Mouse (Mus musculus) lung, postnatal 10 days (tissue): Measurements from ENCODE around the gene Unc13a.

Experiments used
- DNase-seq: peaks from one replicate; pipeline ENCODE4 v3.0.0; 2021

Gene Unc13a

DNA sequence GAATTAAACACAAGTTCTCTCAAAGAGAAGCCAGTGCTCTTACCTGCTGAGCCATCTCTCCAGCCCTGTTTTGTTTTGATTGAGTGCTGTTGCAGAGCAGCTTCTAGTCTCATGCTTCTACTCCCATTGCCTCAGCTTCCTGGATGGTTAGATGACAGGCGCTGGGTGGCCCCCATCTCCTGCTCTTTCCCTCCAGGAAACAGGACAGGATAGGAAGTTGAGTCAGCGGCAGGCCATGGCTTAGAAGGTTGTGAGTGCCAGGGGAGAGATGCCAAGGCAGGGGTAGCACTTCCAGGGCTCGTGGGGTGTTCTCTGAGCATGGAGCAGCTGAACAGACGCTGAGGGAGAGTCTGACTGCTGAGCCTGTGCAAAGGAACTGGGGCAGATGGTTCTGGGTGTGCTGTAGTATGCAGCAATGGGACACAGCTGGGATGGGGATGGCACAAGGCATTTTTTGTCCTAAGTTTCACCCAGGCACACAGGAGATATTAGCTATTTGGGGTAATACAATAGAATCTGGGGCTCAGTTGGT, 93.6 kb downstream of the Unc13a start:
- DNase-seq, result no peak

DNA sequence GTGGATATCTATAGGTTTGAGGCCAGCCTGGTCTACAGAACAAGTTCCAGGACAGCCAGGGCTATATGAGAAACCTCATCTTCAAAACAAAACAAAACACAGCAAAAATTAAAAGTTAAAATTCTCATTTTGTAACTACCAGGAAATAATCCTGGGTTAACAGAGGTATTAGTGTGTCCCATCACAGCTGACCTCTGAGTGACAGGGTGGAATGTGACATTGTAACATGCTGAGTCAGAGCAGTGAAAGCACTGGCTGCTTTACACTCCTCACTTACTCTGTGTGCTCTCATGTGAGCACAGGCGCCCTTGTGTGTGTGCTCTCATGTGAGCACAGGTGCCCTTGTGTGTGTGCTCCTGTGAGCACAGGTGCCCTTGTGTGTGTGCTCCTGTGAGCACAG, 96.5 kb downstream of the Unc13a start:
- DNase-seq, result no peak

DNA sequence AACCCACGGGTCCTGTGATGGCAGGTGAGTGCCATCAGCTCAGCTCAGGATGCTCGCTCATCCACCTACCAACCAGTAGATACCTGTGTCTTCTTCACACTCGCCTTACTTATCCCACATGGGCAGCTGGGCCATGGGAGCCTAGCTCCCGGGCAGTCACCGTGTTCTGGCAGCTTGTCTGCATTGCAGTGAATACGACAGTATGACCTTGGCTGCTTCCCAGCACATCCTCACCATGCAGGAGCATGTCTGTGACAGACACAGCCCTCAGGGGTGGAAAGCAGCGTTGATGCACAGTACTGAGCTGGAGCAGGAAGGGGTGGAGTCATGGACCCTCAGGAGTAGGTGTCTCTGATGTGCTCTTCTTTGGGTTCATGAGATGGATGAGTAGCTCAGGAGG, 97.1 kb downstream of the Unc13a start:
- no peak for DNase-seq
